Mouse (Mus musculus): ENCODE data around the gene Fbxo46. TPM values are rescaled to one million over a fixed set of nuclear protein-coding genes. Genes with fewer than 3 reads are reported as not detected.

Gene Fbxo46
- total and polyA plus RNA-seq, 2 experiments from 2014 or later, result 6.2 to 13.1 TPM

DNA sequence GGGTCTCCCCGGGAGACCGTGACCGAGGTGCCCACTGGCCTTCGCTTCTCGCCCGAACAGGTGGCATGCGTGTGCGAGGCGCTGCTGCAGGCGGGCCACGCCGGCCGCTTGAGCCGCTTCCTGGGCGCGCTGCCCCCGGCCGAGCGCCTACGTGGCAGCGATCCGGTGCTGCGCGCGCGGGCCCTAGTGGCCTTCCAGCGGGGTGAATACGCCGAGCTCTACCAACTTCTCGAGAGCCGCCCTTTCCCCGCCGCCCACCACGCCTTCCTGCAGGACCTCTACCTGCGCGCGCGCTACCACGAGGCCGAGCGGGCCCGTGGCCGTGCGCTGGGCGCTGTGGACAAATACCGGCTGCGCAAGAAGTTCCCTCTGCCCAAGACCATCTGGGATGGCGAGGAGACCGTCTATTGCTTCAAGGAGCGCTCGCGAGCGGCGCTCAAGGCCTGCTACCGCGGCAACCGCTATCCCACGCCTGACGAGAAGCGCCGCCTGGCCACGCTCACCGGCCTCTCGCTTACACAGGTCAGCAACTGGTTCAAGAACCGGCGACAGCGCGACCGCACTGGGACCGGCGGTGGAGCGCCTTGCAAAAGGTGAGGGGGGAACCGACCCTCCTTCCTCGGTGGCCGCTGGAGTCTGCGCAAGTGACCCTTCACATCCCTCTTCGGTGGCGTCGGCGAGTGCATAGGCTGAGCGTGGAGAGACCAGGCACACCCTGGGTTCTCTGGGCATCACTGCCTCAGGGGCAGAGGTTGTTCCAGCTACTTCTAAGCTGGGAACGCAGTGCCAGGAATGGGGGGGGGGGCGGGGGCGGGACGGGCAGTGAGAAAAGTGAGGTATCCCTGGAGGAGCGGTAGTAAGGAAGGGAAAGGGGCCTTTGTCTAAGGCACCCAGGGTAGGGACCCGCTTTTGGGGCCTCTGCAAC lies 24.6 kb upstream of the Fbxo46 start:
- WGBS, result under 1% methylated on average over 73 of the region's 87 CpGs
- peak overlapping the region; percentile 93 for H3K27ac ChIP-seq (ENCODE audit: low read depth)
- no peak for ATAC-seq (ENCODE audit: insufficient read depth, low read depth)
- no peak for DNase-seq (ENCODE audit: low spot score)
- H3K27me3 ChIP-seq (ENCODE audit: control insufficient read depth, insufficient read depth, low read length), result no peaks in the 10 kb centered on the region
- H3K9ac ChIP-seq (replicated peaks; ENCODE audit: low read depth, low read length), result peak overlapping the region; percentile 74
- peak overlapping the region; percentile 90 for H3K4me2 ChIP-seq (ENCODE audit: low read depth, low read length)
- H3K36me3 ChIP-seq (replicated peaks; ENCODE audit: control insufficient read depth, insufficient read depth, low read length), result peaks cover 27% of the 10 kb centered on the region
- no peak for TF ChIP-seq CTCF (IDR thresholded peaks at IDR 0.05; ENCODE audit: low read depth)
- no peak for TF ChIP-seq EP300 (IDR thresholded peaks at IDR 0.05; ENCODE audit: low read depth)
- H3K4me1 ChIP-seq (ENCODE audit: control insufficient read depth, insufficient read depth), result peaks cover 29% of the 10 kb centered on the region
- peak overlapping the region; percentile 63 for H3K4me3 ChIP-seq (ENCODE audit: low read depth, low read length)
- no peaks in the 10 kb centered on the region for H3K9me3 ChIP-seq (replicated peaks; ENCODE audit: control insufficient read depth, low read length)

GRCm38 (mm10) chr7:19095751-19096110 lies 23.9 kb upstream of the Fbxo46 start:
- Histone ChIP-seq H3K36me3 (replicated peaks; ENCODE audit: control insufficient read depth, insufficient read depth, low read length) (peaks cover 21% of the 10 kb centered on the region), H3K4me3 (ENCODE audit: low read depth, low read length) (peak overlapping the region; percentile 63), H3K4me1 (ENCODE audit: control insufficient read depth, insufficient read depth) (peaks cover 29% of the 10 kb centered on the region), H3K27me3 (ENCODE audit: control insufficient read depth, insufficient read depth, low read length) (no peaks in the 10 kb centered on the region), H3K9me3 (replicated peaks; ENCODE audit: control insufficient read depth, low read length) (no peaks in the 10 kb centered on the region), H3K9ac (replicated peaks; ENCODE audit: low read depth, low read length) (peak overlapping the region; percentile 74), H3K4me2 (ENCODE audit: low read depth, low read length) (peak overlapping the region; percentile 90), H3K27ac (ENCODE audit: low read depth) (peak overlapping the region; percentile 93)
- no peak for ATAC-seq (ENCODE audit: insufficient read depth, low read depth)
- peak; percentile 77 for DNase-seq (ENCODE audit: low spot score)
- TF ChIP-seq EP300 (IDR thresholded peaks at IDR 0.05; ENCODE audit: low read depth) (no peak), CTCF (IDR thresholded peaks at IDR 0.05; ENCODE audit: low read depth) (no peak)
- 2% methylated on average over 19 of the region's 19 CpGs for WGBS

- Histone ChIP-seq H3K36me3 (replicated peaks; ENCODE audit: control insufficient read depth, insufficient read depth, low read length) (peaks cover 13% of the 10 kb centered on the region; the same call in 1 of the 2 replicates), H3K4me3 (ENCODE audit: low read depth, low read length) (peak overlapping the region; percentile 63), H3K27ac (ENCODE audit: low read depth) (peak overlapping the region; percentile 93; the same call in 1 of the 2 replicates), H3K4me2 (ENCODE audit: low read depth, low read length) (peak overlapping the region; percentile 90), H3K9ac (replicated peaks; ENCODE audit: low read depth, low read length) (peak overlapping the region; percentile 74; the same call in 1 of the 2 replicates), H3K9me3 (replicated peaks; ENCODE audit: control insufficient read depth, low read length) (no peaks in the 10 kb centered on the region), H3K4me1 (ENCODE audit: control insufficient read depth, insufficient read depth) (peaks cover 29% of the 10 kb centered on the region), H3K27me3 (ENCODE audit: control insufficient read depth, insufficient read depth, low read length) (no peaks in the 10 kb centered on the region)
- DNase-seq (ENCODE audit: low spot score) (no peak), ATAC-seq (ENCODE audit: insufficient read depth, low read depth) (no peak)
- TF ChIP-seq EP300 (IDR thresholded peaks at IDR 0.05; ENCODE audit: low read depth), result no peak
- no peak for TF ChIP-seq CTCF (IDR thresholded peaks at IDR 0.05; ENCODE audit: low read depth)
- WGBS, result 60% methylated on average over 5 of the region's 5 CpGs
Measured at GRCm38 (mm10) chr7:19096421-19096976, 23.2 kb upstream of the Fbxo46 start.

DNA sequence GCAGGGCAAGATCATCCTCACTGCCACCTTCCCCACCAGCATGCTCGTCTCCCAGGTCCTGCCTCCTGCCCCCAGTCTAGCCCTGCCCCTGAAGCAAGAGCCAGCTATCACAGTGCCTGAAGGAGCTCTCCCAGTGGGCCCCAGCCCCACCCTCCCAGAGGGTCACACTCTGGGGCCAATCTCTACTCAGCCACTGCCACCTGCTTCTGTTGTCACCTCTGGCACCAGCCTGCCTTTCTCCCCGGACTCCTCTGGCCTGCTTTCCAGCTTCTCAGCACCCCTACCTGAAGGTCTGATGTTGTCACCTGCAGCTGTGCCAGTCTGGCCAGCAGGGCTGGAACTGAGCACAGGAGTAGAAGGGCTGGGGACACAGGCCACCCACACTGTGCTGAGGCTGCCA lies 22.4 kb upstream of the Fbxo46 start:
- Histone ChIP-seq H3K27me3 (ENCODE audit: control insufficient read depth, insufficient read depth, low read length) (no peaks in the 10 kb centered on the region), H3K4me2 (ENCODE audit: low read depth, low read length) (no peak overlapping the region), H3K27ac (ENCODE audit: low read depth) (no peak overlapping the region), H3K9ac (replicated peaks; ENCODE audit: low read depth, low read length) (no peak overlapping the region), H3K4me1 (ENCODE audit: control insufficient read depth, insufficient read depth) (peaks cover 29% of the 10 kb centered on the region), H3K4me3 (ENCODE audit: low read depth, low read length) (no peak overlapping the region), H3K9me3 (replicated peaks; ENCODE audit: control insufficient read depth, low read length) (no peaks in the 10 kb centered on the region), H3K36me3 (replicated peaks; ENCODE audit: control insufficient read depth, insufficient read depth, low read length) (peaks cover 6% of the 10 kb centered on the region; the same call in 1 of the 2 replicates)
- TF ChIP-seq EP300 (IDR thresholded peaks at IDR 0.05; ENCODE audit: low read depth), result no peak
- TF ChIP-seq CTCF (IDR thresholded peaks at IDR 0.05; ENCODE audit: low read depth), result no peak
- WGBS, result 27% methylated on average over 2 of the region's 2 CpGs
- no peak for ATAC-seq (ENCODE audit: insufficient read depth, low read depth)
- DNase-seq (ENCODE audit: low spot score), result no peak

DNA sequence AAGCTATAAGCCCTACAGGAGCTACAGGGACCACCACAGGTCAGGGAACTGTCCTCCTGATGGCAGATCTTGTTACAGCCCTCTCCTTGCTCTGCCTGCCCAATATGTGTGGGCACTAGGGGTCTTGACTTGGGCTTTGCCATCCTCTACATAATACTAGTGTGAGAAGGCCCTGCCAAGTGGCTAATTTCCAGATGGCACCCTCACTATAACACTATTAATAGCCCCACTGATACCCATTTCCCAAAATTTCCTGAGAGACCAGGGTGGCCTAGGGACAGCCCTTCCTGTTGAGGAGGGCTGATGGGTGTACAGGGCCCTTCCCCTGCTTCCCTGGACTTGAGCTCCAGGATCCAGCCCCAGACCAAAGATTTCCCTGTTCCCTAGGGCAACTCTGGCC lies 21.8 kb upstream of the Fbxo46 start:
- peaks cover 29% of the 10 kb centered on the region for H3K4me1 ChIP-seq (ENCODE audit: control insufficient read depth, insufficient read depth)
- H3K4me2 ChIP-seq (ENCODE audit: low read depth, low read length), result peak overlapping the region; percentile 9; the same call in 1 of the 2 replicates
- no peak for DNase-seq (ENCODE audit: low spot score)
- H3K9ac ChIP-seq (replicated peaks; ENCODE audit: low read depth, low read length), result no peak overlapping the region; the same call in 1 of the 2 replicates
- no peak overlapping the region for H3K27ac ChIP-seq (ENCODE audit: low read depth)
- no peak for ATAC-seq (ENCODE audit: insufficient read depth, low read depth)
- H3K4me3 ChIP-seq (ENCODE audit: low read depth, low read length), result no peak overlapping the region
- no peaks in the 10 kb centered on the region for H3K9me3 ChIP-seq (replicated peaks; ENCODE audit: control insufficient read depth, low read length)
- no peaks in the 10 kb centered on the region for H3K27me3 ChIP-seq (ENCODE audit: control insufficient read depth, insufficient read depth, low read length)
- no peak for TF ChIP-seq CTCF (IDR thresholded peaks at IDR 0.05; ENCODE audit: low read depth)
- no peak for TF ChIP-seq EP300 (IDR thresholded peaks at IDR 0.05; ENCODE audit: low read depth)
- H3K36me3 ChIP-seq (replicated peaks; ENCODE audit: control insufficient read depth, insufficient read depth, low read length), result no peaks in the 10 kb centered on the region
